Mouse (Mus musculus) liver, postnatal 0 days (tissue): Measurements from ENCODE around the gene Inip.

Experiments used
- CTCF ChIP-seq: sonication (generic); IDR thresholded peaks from 2 replicates; pipeline ENCODE4 v1.5.1; 2016; ENCODE audit warnings: antibody characterized with exemption, low read depth
- EP300 ChIP-seq: IDR thresholded peaks from 2 replicates; pipeline ENCODE4 v1.6.1; 2016; ENCODE audit warnings: antibody characterized with exemption, low read depth, mild to moderate bottlenecking

DNA sequence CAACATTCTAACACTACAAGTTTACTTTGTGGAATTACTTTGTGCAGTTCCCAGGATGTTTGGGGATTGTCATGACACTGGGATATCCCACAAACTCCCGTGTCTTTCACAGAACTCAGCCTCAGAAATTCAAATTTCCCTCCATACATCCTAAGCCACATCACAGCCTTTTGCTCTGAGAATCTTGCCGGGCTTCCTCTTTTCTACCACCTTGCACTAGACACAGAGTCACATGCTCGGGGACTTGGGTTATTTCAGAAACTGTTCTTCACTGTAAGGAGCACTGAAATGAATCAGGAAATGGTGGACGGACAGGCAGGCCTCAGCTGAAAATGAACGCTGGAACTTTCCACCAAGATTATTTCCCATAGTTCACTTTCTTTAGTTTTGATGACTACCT is 2.0 kb upstream of the Inip start:
- TF ChIP-seq CTCF (no peak), EP300 (no peak)
